Mouse (Mus musculus) forebrain, embryonic 11.5 days (tissue): ENCODE results near the gene Dnm2. TPM values are rescaled to one million over a fixed set of nuclear protein-coding genes. Genes with fewer than 3 reads are reported as not detected.

Experiments
- ATAC-seq: fragments of 200-750 bp; cut with Nextera tagmentation; replicated peaks from 2 replicates; pipeline ENCODE4 v1.8.0; 2017; ENCODE audit warnings: moderate TSS enrichment; ENCODE audit not compliant: low FRiP score
- DNase-seq: peaks from one replicate; pipeline ENCODE4 v3.0.0-alpha.2; 2017; ENCODE audit warnings: low spot score
- H3K27ac ChIP-seq: fragments of 300-500 bp; sonication (generic); 2 replicates; pipeline ENCODE4 v1.5.1; 2014; ENCODE audit warnings: low read depth, low read length
- H3K27me3 ChIP-seq: fragments of 300-500 bp; sonication (generic); 2 replicates; pipeline ENCODE4 v1.6.1; 2014; ENCODE audit warnings: mild to moderate bottlenecking, low read length, mixed read lengths; ENCODE audit not compliant: control insufficient read depth, insufficient read depth
- H3K36me3 ChIP-seq: fragments of 300-500 bp; sonication (generic); 2 replicates; pipeline ENCODE4 v1.6.1; 2014; ENCODE audit warnings: mild to moderate bottlenecking, low read length, moderate library complexity, mixed read lengths; ENCODE audit not compliant: control insufficient read depth, insufficient read depth
- H3K4me1 ChIP-seq: fragments of 300-500 bp; sonication (generic); replicated peaks from 2 replicates; pipeline ENCODE4 v1.6.1; 2014; ENCODE audit warnings: low read length, mixed read lengths; ENCODE audit not compliant: control insufficient read depth, insufficient read depth
- H3K4me2 ChIP-seq: fragments of 300-500 bp; sonication (generic); 2 replicates; pipeline ENCODE4 v1.6.1; 2014; ENCODE audit warnings: low read depth, mild to moderate bottlenecking, low read length, moderate library complexity, mixed read lengths; ENCODE audit not compliant: severe bottlenecking
- H3K4me3 ChIP-seq: fragments of 300-500 bp; sonication (generic); 2 replicates; pipeline ENCODE4 v1.5.1; 2014; ENCODE audit warnings: low read depth, low read length
- H3K9ac ChIP-seq: fragments of 300-500 bp; sonication (generic); 2 replicates; pipeline ENCODE4 v1.6.1; 2014; ENCODE audit warnings: low read length
- H3K9me3 ChIP-seq: fragments of 300-500 bp; sonication (generic); 2 replicates; pipeline ENCODE4 v1.6.1; 2016; ENCODE audit warnings: low read length, mixed read lengths; ENCODE audit not compliant: control insufficient read depth
- WGBS: fragments of 180-500 bp; shearing (Covaris S2); extraction: QIAGEN DNeasy Blood & Tissue Kit; methylation state at CpG from one replicate; pipeline ENCODE4 v1.1.7; 2014; 5-methylcytosine and 5-hydroxymethylcytosine counted together
- polyA plus RNA-seq: library from polyadenylated mRNA; unstranded; fragments of >200 nt; fragmentation: Nextera tagmentation; extraction: Ambion mirVana; gene quantifications from 2 replicates; pipeline ENCODE4 v1.2.1, GENCODE M21; 2014

Dnm2 gene
- polyA plus RNA-seq, 1 experiment from 2014 or later: 74.0 TPM

DNA sequence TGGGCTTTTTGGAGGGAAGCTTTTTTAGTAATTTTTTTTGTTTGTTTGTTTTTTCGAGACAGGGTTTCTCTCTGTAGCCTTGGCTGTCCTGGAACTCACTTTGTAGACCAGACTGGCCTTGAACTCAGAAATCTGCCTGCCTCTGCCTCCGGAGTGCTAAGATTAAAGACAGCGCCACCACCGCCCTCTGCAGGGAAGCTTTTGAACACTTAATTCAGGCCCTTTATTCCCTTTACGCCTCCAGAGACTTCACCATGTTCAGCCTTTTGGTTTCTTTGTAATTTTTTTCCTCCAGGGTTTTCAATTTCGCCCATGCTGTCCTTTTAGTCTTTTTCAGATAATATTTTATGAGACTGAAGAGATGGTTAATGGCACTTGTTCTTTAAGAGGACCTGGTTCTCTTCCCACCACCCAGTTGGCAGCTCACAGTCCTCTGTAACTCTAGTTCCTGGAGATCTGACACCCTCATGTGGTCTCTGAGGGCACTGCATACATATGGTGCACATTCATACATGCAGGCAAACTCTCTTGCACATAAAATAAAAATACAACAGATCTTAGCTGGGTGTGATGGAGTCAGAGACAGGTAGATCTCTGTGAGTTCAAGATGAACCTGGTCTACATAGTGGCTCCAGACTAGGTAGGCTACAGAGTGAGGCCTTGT is 20.5 kb downstream of the Dnm2 start:
- DNase-seq (no peak), ATAC-seq (no peak)
- no peak overlapping the region for H3K9ac ChIP-seq
- no peaks in the 10 kb centered on the region for H3K9me3 ChIP-seq
- no peaks in the 10 kb centered on the region for H3K27me3 ChIP-seq
- 95% methylated on average over 6 of the region's 6 CpGs for WGBS
- H3K27ac ChIP-seq: no peak overlapping the region
- H3K4me3 ChIP-seq: no peak overlapping the region
- no peaks in the 10 kb centered on the region for H3K4me1 ChIP-seq
- no peak overlapping the region for H3K4me2 ChIP-seq
- no peaks in the 10 kb centered on the region for H3K36me3 ChIP-seq

DNA sequence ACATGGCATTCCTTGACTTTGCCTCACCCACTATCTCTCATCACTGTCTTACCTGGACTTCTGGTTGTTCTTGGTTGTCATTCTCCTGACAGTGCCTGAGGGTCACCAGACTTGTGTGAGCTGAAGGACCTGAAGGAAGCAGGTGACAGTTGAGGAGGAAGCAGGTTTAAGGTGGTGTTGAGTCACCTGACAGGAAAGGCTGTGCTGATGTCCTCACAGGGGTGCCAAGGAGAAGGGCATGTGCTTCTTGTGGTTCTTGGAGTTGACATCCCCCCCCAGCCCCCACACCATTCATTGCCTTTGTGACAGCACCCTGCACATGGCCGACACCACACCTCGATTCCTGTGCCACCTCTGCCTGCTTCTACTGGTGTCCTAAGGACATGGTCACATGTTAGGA is 23.1 kb downstream of the Dnm2 start:
- 94% methylated on average over 2 of the region's 2 CpGs for WGBS
- H3K9ac ChIP-seq: no peak overlapping the region
- no peak for ATAC-seq

GRCm38 (mm10) chr9:21449710-21450109 is 25.0 kb downstream of the Dnm2 start:
- no peak for ATAC-seq
- no peak overlapping the region for H3K27ac ChIP-seq

More for the DNA sequence above, 23.1 kb downstream of the Dnm2 start:
- Histone ChIP-seq H3K4me3 (no peak overlapping the region), H3K27ac (no peak overlapping the region), H3K4me1 (no peaks in the 10 kb centered on the region), H3K9me3 (no peaks in the 10 kb centered on the region), H3K36me3 (no peaks in the 10 kb centered on the region), H3K27me3 (no peaks in the 10 kb centered on the region), H3K4me2 (no peak overlapping the region)
- DNase-seq: no peak

GRCm38 (mm10) chr9:21450270-21450669 is 25.6 kb downstream of the Dnm2 start:
- ATAC-seq (no peak), DNase-seq (no peak)
- Histone ChIP-seq H3K4me3 (no peak overlapping the region), H3K36me3 (no peaks in the 10 kb centered on the region), H3K27me3 (no peaks in the 10 kb centered on the region), H3K4me1 (no peaks in the 10 kb centered on the region), H3K27ac (no peak overlapping the region), H3K9me3 (no peaks in the 10 kb centered on the region), H3K4me2 (no peak overlapping the region), H3K9ac (no peak overlapping the region)
- WGBS: 97% methylated on average over 3 of the region's 3 CpGs

More at GRCm38 (mm10) chr9:21449710-21450109, 25.0 kb downstream of the Dnm2 start:
- no peaks in the 10 kb centered on the region for H3K36me3 ChIP-seq
- 91% methylated on average over 2 of the region's 2 CpGs for WGBS
- DNase-seq: no peak
- H3K4me1 ChIP-seq: no peaks in the 10 kb centered on the region
- H3K27me3 ChIP-seq: no peaks in the 10 kb centered on the region
- no peak overlapping the region for H3K9ac ChIP-seq
- H3K4me3 ChIP-seq: no peak overlapping the region
- H3K9me3 ChIP-seq: no peaks in the 10 kb centered on the region
- no peak overlapping the region for H3K4me2 ChIP-seq

- H3K4me1 ChIP-seq: no peaks in the 10 kb centered on the region
- 91% methylated on average over 8 of the region's 8 CpGs for WGBS
These were observed 26.7 kb downstream of the Dnm2 start for GRCm38 (mm10) chr9:21451391-21451790.

GRCm38 (mm10) chr9:21451870-21452269 is 27.2 kb downstream of the Dnm2 start:
- DNase-seq (no peak), ATAC-seq (no peak)
- no peaks in the 10 kb centered on the region for H3K27me3 ChIP-seq
- 84% methylated on average over 8 of the region's 8 CpGs for WGBS
- no peaks in the 10 kb centered on the region for H3K36me3 ChIP-seq
- no peak overlapping the region for H3K27ac ChIP-seq
- no peaks in the 10 kb centered on the region for H3K9me3 ChIP-seq
- H3K9ac ChIP-seq: no peak overlapping the region
- H3K4me2 ChIP-seq: no peak overlapping the region
- H3K4me1 ChIP-seq: no peaks in the 10 kb centered on the region
- H3K4me3 ChIP-seq: no peak overlapping the region

More at GRCm38 (mm10) chr9:21451391-21451790, 26.7 kb downstream of the Dnm2 start:
- ATAC-seq: no peak
- Histone ChIP-seq H3K9me3 (no peaks in the 10 kb centered on the region), H3K4me2 (no peak overlapping the region), H3K9ac (no peak overlapping the region), H3K27me3 (no peaks in the 10 kb centered on the region), H3K36me3 (no peaks in the 10 kb centered on the region), H3K27ac (no peak overlapping the region), H3K4me3 (no peak overlapping the region)
- no peak for DNase-seq

GRCm38 (mm10) chr9:21453003-21453402 is 28.3 kb downstream of the Dnm2 start:
- WGBS: 93% methylated on average over 7 of the region's 7 CpGs
- DNase-seq (no peak), ATAC-seq (no peak)
- no peak overlapping the region for H3K4me3 ChIP-seq
- H3K9ac ChIP-seq: no peak overlapping the region
- no peaks in the 10 kb centered on the region for H3K27me3 ChIP-seq
- H3K4me2 ChIP-seq: no peak overlapping the region
- no peaks in the 10 kb centered on the region for H3K9me3 ChIP-seq
- no peaks in the 10 kb centered on the region for H3K4me1 ChIP-seq
- H3K36me3 ChIP-seq: no peaks in the 10 kb centered on the region
- H3K27ac ChIP-seq: no peak overlapping the region

DNA sequence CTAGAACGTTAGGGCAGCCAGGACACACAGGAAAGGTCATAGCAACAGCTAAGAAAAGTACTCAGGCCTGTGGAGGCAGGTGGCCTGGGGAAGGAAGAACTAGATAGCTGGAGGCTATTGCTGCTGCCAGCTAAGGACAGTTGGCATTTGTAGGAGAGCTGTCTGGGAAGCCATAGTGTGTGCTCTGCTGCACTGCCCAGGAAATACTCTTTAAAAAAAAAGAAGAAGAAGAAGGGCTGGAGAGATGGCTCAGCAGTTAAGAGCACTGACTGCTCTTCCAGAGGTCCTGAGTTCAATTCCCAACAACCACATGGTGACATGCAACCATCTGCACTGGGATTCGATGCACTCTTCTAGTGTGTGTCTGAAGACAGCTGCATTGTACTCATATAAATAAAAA is 28.8 kb downstream of the Dnm2 start:
- DNase-seq (no peak), ATAC-seq (no peak)
- H3K27ac ChIP-seq: no peak overlapping the region
- no peaks in the 10 kb centered on the region for H3K9me3 ChIP-seq
- H3K27me3 ChIP-seq: no peaks in the 10 kb centered on the region
- 90% methylated on average over 2 of the region's 2 CpGs for WGBS
- no peak overlapping the region for H3K9ac ChIP-seq
- no peak overlapping the region for H3K4me2 ChIP-seq
- H3K36me3 ChIP-seq: no peaks in the 10 kb centered on the region
- H3K4me1 ChIP-seq: no peaks in the 10 kb centered on the region
- no peak overlapping the region for H3K4me3 ChIP-seq

- DNase-seq (no peak), ATAC-seq (no peak)
- Histone ChIP-seq H3K4me1 (no peaks in the 10 kb centered on the region), H3K36me3 (no peaks in the 10 kb centered on the region), H3K9ac (no peak overlapping the region), H3K27ac (no peak overlapping the region), H3K9me3 (no peaks in the 10 kb centered on the region), H3K4me3 (no peak overlapping the region), H3K4me2 (no peak overlapping the region), H3K27me3 (no peaks in the 10 kb centered on the region)
- 84% methylated on average over 4 of the region's 4 CpGs for WGBS
These were observed 29.8 kb downstream of the Dnm2 start for GRCm38 (mm10) chr9:21454556-21454955.
